Mouse (Mus musculus) urinary bladder, postnatal 4 days (tissue): ENCODE results near the gene Ammecr1.

Experiments
- DNase-seq, 2 experiments: peaks; one replicate each; pipeline ENCODE4 v3.0.0; 2021 to 2022; ENCODE audit warnings: low spot score in 2 of 2

Gene Ammecr1

GRCm38 (mm10) chrX:142829866-142830470 is 136.6 kb downstream of the Ammecr1 start:
- DNase-seq: no peak

- no peak for DNase-seq
These were observed 137.3 kb downstream of the Ammecr1 start for GRCm38 (mm10) chrX:142829267-142829666.

GRCm38 (mm10) chrX:142828184-142828908 is 138.2 kb downstream of the Ammecr1 start:
- DNase-seq: no peak

GRCm38 (mm10) chrX:142827644-142828043 is 138.9 kb downstream of the Ammecr1 start:
- DNase-seq: no peak

GRCm38 (mm10) chrX:142825309-142825708 is 141.2 kb downstream of the Ammecr1 start:
- DNase-seq: no peak

- no peak for DNase-seq
These were observed 144.7 kb downstream of the Ammecr1 start for GRCm38 (mm10) chrX:142821846-142822245.

- DNase-seq: no peak
These were observed 145.3 kb downstream of the Ammecr1 start for GRCm38 (mm10) chrX:142821239-142821638.

GRCm38 (mm10) chrX:142818057-142818682 is 148.4 kb downstream of the Ammecr1 start:
- no peak for DNase-seq

GRCm38 (mm10) chrX:142813146-142813545 is 153.4 kb downstream of the Ammecr1 start:
- DNase-seq: no peak

GRCm38 (mm10) chrX:142808411-142808810 is 158.1 kb downstream of the Ammecr1 start:
- DNase-seq: no peak

- DNase-seq: no peak
These were observed 159.9 kb downstream of the Ammecr1 start for GRCm38 (mm10) chrX:142806620-142807061.

GRCm38 (mm10) chrX:142806126-142806525 is 160.4 kb downstream of the Ammecr1 start:
- DNase-seq: no peak

- no peak for DNase-seq
These were observed 161.9 kb downstream of the Ammecr1 start for GRCm38 (mm10) chrX:142804596-142804995.
